Mouse (Mus musculus) heart, embryonic 12.5 days (tissue): ENCODE data around the gene Neurod2. TPM values are rescaled to one million over a fixed set of nuclear protein-coding genes. Genes with fewer than 3 reads are reported as not detected.

ENCODE experiments used
- ATAC-seq: fragments of 200-750 bp; cut with Nextera tagmentation; 2 replicates; pipeline ENCODE4 v1.8.0; 2017; ENCODE audit warnings: moderate TSS enrichment, moderate library complexity; ENCODE audit not compliant: insufficient number of reproducible peaks, low FRiP score
- H3K27ac ChIP-seq: fragments of 300-500 bp; sonication (generic); 2 replicates; pipeline ENCODE4 v1.5.1; 2016; ENCODE audit warnings: mild to moderate bottlenecking, moderate library complexity; ENCODE audit not compliant: poor library complexity, severe bottlenecking
- H3K27me3 ChIP-seq: fragments of 300-500 bp; sonication (generic); replicated peaks from 2 replicates; pipeline ENCODE4 v1.6.1; 2016; ENCODE audit warnings: mild to moderate bottlenecking, moderate library complexity
- H3K36me3 ChIP-seq: fragments of 300-500 bp; sonication (generic); 2 replicates; pipeline ENCODE4 v1.6.1; 2016; ENCODE audit warnings: mild to moderate bottlenecking, moderate library complexity
- H3K4me1 ChIP-seq: fragments of 300-500 bp; sonication (generic); replicated peaks from 2 replicates; pipeline ENCODE4 v1.6.1; 2016; ENCODE audit warnings: mild to moderate bottlenecking
- H3K4me2 ChIP-seq: fragments of 300-500 bp; sonication (generic); 2 replicates; pipeline ENCODE4 v1.6.1; 2016; ENCODE audit warnings: mild to moderate bottlenecking, moderate library complexity
- H3K4me3 ChIP-seq: fragments of 300-500 bp; sonication (generic); 2 replicates; pipeline ENCODE4 v1.5.1; 2016; ENCODE audit warnings: mild to moderate bottlenecking
- H3K9ac ChIP-seq: fragments of 300-500 bp; sonication (generic); 2 replicates; pipeline ENCODE4 v1.6.1; 2016; ENCODE audit warnings: mild to moderate bottlenecking, moderate library complexity
- H3K9me3 ChIP-seq: fragments of 300-500 bp; sonication (generic); replicated peaks from 2 replicates; pipeline ENCODE4 v1.6.1; 2016; ENCODE audit warnings: mild to moderate bottlenecking, moderate library complexity
- WGBS: fragments of 180-500 bp; shearing (Covaris S2); methylation state at CpG from one replicate; pipeline ENCODE4 v1.1.7; 2016; 5-methylcytosine and 5-hydroxymethylcytosine counted together
- polyA plus RNA-seq: library from polyadenylated mRNA; unstranded; fragments of >200 nt; fragmentation: Nextera tagmentation; extraction: Ambion mirVana; gene quantifications from 2 replicates; pipeline ENCODE4 v1.2.1, GENCODE M21; 2016

The Neurod2 gene
- polyA plus RNA-seq, 1 experiment from 2014 or later: not detected

- ATAC-seq: no peak
- no peaks in the 10 kb centered on the region for H3K36me3 ChIP-seq
- H3K27ac ChIP-seq: no peak overlapping the region
- peaks cover 57% of the 10 kb centered on the region for H3K27me3 ChIP-seq
- no peak overlapping the region for H3K4me3 ChIP-seq
- 62% methylated on average over 14 of the region's 14 CpGs for WGBS
- H3K9me3 ChIP-seq: no peaks in the 10 kb centered on the region
- no peak overlapping the region for H3K4me2 ChIP-seq
- H3K4me1 ChIP-seq: peaks cover 37% of the 10 kb centered on the region
- H3K9ac ChIP-seq: no peak overlapping the region
Observed at GRCm38 (mm10) chr11:98354445-98354844, 25.0 kb upstream of the Neurod2 start.

- Histone ChIP-seq H3K27me3 (peaks cover 65% of the 10 kb centered on the region), H3K36me3 (no peaks in the 10 kb centered on the region), H3K27ac (no peak overlapping the region), H3K9ac (no peak overlapping the region), H3K4me2 (no peak overlapping the region), H3K4me3 (no peak overlapping the region), H3K9me3 (no peaks in the 10 kb centered on the region), H3K4me1 (peaks cover 34% of the 10 kb centered on the region)
- ATAC-seq: no peak
- 42% methylated on average over 8 of the region's 8 CpGs for WGBS
Observed at GRCm38 (mm10) chr11:98353651-98354211, 24.3 kb upstream of the Neurod2 start.

- Histone ChIP-seq H3K4me2 (no peak overlapping the region), H3K27ac (no peak overlapping the region)
Observed at GRCm38 (mm10) chr11:98352272-98352990, 23.0 kb upstream of the Neurod2 start.

DNA sequence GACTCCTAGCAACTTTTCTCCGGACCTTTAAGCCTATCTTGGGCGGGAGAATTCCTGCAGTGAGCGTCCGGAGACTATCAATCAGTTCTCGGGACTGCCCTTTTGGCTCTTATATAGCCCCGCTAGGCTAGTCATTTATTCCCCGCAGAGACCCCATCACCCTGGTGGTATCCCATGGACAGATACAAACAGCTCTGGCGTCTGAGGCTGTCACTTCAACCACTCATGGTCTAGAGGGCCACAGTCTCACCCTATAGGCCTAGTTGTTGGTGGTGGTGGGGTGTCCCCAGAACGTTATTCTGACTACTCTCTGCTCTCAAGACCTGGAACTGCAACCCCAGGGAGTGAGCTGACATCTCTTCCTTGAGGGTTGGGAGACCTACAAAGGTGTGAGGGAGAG, 19.9 kb upstream of the Neurod2 start:
- peak overlapping the region; percentile 90 for H3K4me2 ChIP-seq
- H3K36me3 ChIP-seq: no peaks in the 10 kb centered on the region
- ATAC-seq: no peak
- H3K9ac ChIP-seq: peak overlapping the region; percentile 72
- H3K27ac ChIP-seq: no peak overlapping the region
- no peaks in the 10 kb centered on the region for H3K9me3 ChIP-seq
- H3K27me3 ChIP-seq: peaks cover 84% of the 10 kb centered on the region
- WGBS: 11% methylated on average over 9 of the region's 9 CpGs
- H3K4me1 ChIP-seq: peaks cover 33% of the 10 kb centered on the region
- peak overlapping the region; percentile 61 for H3K4me3 ChIP-seq

More at GRCm38 (mm10) chr11:98352272-98352990, 23.0 kb upstream of the Neurod2 start:
- peaks cover 78% of the 10 kb centered on the region for H3K27me3 ChIP-seq
- peaks cover 42% of the 10 kb centered on the region for H3K4me1 ChIP-seq
- H3K9me3 ChIP-seq: no peaks in the 10 kb centered on the region
- 77% methylated on average over 18 of the region's 18 CpGs for whole genome bisulfite sequencing
- no peak overlapping the region for H3K9ac ChIP-seq
- H3K4me3 ChIP-seq: no peak overlapping the region
- ATAC-seq: no peak
- no peaks in the 10 kb centered on the region for H3K36me3 ChIP-seq

DNA sequence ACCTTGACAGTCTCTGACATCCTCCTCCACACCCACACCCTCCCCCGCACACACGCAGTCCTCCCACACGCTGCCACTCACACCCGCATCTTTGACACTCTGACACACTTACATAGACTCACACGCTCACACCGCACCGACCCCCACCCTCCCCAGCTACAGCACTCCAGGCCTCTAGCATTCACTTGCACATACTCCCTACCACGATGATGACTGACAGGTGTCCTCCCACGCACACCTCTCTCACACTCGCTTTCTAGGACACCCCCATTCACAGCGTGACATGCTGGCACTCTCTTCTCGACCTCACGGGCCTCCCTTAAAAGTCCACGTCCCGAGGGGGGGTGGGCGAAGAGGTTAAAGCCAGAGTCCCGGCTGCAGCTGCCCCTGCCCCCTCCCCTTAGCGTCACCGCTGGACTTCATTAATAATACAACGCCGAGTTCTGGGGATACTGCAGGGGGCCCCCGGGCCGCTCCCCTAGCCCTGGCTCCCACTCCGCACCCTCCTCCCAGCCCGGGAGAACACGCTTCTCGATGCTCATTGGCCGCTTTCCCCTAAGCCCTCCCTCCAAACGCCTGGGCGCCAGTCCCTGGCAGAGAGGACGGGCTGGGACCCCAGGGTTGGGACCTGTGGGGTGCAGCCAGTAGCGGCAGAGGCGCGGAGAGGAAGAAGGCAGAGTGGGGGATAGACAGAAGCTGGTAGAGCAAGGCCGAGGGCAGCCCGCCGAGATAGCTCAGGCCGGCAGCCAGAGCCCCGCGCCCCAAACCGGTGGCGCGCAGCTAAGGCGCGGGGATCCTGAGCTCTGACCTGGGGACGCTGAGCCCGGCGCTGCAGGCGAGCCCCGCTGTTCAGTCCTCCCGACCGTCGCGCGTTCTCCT, 18.9 kb upstream of the Neurod2 start, which contains the start of gene Ppp1r1b:
TSS of gene Ppp1r1b (plus strand) at position 322 of the 879 bp plus-strand sequence.
- WGBS: under 1% methylated on average over 55 of the region's 55 CpGs
- H3K27ac ChIP-seq: no peak within 1 kb of the TSS
- H3K4me3 ChIP-seq: peak within 1 kb of the TSS; percentile 61
- H3K4me1 ChIP-seq: peaks cover 33% of the 10 kb centered on the region
- peak within 1 kb of the TSS; percentile 90 for H3K4me2 ChIP-seq
- ATAC-seq: peak; percentile 53; the same call in 1 of the 2 replicates
- H3K9ac ChIP-seq: peak within 1 kb of the TSS; percentile 72
- peaks cover 80% of the 10 kb centered on the region for H3K27me3 ChIP-seq
- no peaks in the 10 kb centered on the region for H3K9me3 ChIP-seq
- no peaks in the 10 kb centered on the region for H3K36me3 ChIP-seq

- Histone ChIP-seq H3K9ac (no peak overlapping the region), H3K9me3 (no peaks in the 10 kb centered on the region), H3K4me3 (peak overlapping the region; percentile 61), H3K27ac (no peak overlapping the region), H3K27me3 (peaks cover 72% of the 10 kb centered on the region), H3K36me3 (no peaks in the 10 kb centered on the region), H3K4me2 (peak overlapping the region; percentile 90), H3K4me1 (peaks cover 33% of the 10 kb centered on the region)
- 7% methylated on average over 12 of the region's 12 CpGs for WGBS
- no peak for ATAC-seq
Observed at GRCm38 (mm10) chr11:98347385-98348082, 18.1 kb upstream of the Neurod2 start.

DNA sequence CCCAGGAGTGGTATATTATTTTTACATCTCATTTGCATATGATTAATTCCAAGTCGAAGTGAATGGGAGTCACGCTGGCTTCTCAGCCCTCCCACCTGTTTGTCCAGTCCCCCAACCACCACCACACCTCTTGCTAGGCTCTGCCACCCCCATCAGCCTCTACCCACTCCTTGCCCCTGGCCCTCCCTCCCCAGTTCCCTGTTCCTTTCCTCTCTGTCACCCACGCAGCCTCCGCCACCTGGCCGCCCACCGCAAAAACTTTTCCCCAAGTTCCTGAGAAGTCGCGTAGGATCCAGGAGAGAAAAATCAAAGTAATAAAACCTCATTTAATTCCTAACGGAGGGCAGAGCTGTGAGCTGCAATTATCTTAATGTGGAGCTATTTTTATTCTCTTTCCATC, 16.7 kb upstream of the Neurod2 start:
- H3K4me3 ChIP-seq: 0 out of 2 replicates have a peak overlapping the region, but pooled peaks have one; percentile 4
- H3K9ac ChIP-seq: no peak overlapping the region
- no peaks in the 10 kb centered on the region for H3K36me3 ChIP-seq
- H3K4me1 ChIP-seq: peaks cover 38% of the 10 kb centered on the region
- peaks cover 71% of the 10 kb centered on the region for H3K27me3 ChIP-seq
- H3K9me3 ChIP-seq: no peaks in the 10 kb centered on the region
- 15% methylated on average over 9 of the region's 9 CpGs for WGBS
- H3K4me2 ChIP-seq: peak overlapping the region; percentile 66; the same call in 1 of the 2 replicates
- ATAC-seq: no peak
- no peak overlapping the region for H3K27ac ChIP-seq

GRCm38 (mm10) chr11:98345253-98345652, 15.8 kb upstream of the Neurod2 start:
- H3K4me1 ChIP-seq: peaks cover 34% of the 10 kb centered on the region
- H3K36me3 ChIP-seq: no peaks in the 10 kb centered on the region
- no peak overlapping the region for H3K27ac ChIP-seq
- H3K4me2 ChIP-seq: peak overlapping the region; percentile 66
- WGBS: 2% methylated on average over 14 of the region's 14 CpGs
- no peak for ATAC-seq
- no peak overlapping the region for H3K9ac ChIP-seq
- no peaks in the 10 kb centered on the region for H3K9me3 ChIP-seq
- H3K27me3 ChIP-seq: peaks cover 69% of the 10 kb centered on the region
- peak overlapping the region; percentile 30 for H3K4me3 ChIP-seq

GRCm38 (mm10) chr11:98342000-98342945, 12.8 kb upstream of the Neurod2 start:
- H3K27ac ChIP-seq: no peak overlapping the region
- WGBS: 2% methylated on average over 29 of the region's 29 CpGs
- peak; percentile 57 for ATAC-seq

GRCm38 (mm10) chr11:98341174-98341573, 11.7 kb upstream of the Neurod2 start:
- Histone ChIP-seq H3K4me1 (peaks cover 17% of the 10 kb centered on the region; the same call in 1 of the 2 replicates), H3K9me3 (no peaks in the 10 kb centered on the region), H3K4me2 (no peak overlapping the region), H3K36me3 (no peaks in the 10 kb centered on the region), H3K9ac (no peak overlapping the region), H3K27ac (no peak overlapping the region), H3K27me3 (peaks cover 70% of the 10 kb centered on the region), H3K4me3 (no peak overlapping the region)
- 59% methylated on average over 4 of the region's 4 CpGs for WGBS
- ATAC-seq: no peak

More at GRCm38 (mm10) chr11:98342000-98342945, 12.8 kb upstream of the Neurod2 start:
- H3K27me3 ChIP-seq: peaks cover 69% of the 10 kb centered on the region
- peak overlapping the region; percentile 42 for H3K4me3 ChIP-seq
- H3K4me1 ChIP-seq: peaks cover 26% of the 10 kb centered on the region
- H3K9me3 ChIP-seq: no peaks in the 10 kb centered on the region
- H3K9ac ChIP-seq: peak overlapping the region; percentile 65
- H3K36me3 ChIP-seq: no peaks in the 10 kb centered on the region
- peak overlapping the region; percentile 84 for H3K4me2 ChIP-seq
